Mouse (Mus musculus) 416B (cell line): Measurements from ENCODE around the gene Tcl1b3.

Source experiments
- DNase-seq: peaks from one replicate; pipeline ENCODE4 v3.0.0; 2011; ENCODE audit warnings: low read depth

Tcl1b3 gene

GRCm38 (mm10) chr12:105234362-105234761, 43.5 kb downstream of the Tcl1b3 start:
- no peak for DNase-seq

- DNase-seq, result no peak
These were observed 44.2 kb downstream of the Tcl1b3 start for GRCm38 (mm10) chr12:105235091-105235490.

- DNase-seq, result no peak
These were observed 48.2 kb downstream of the Tcl1b3 start for GRCm38 (mm10) chr12:105239060-105239459.
